Mouse (Mus musculus) CH12F3 (cell line): ENCODE results near the gene Kctd10.

Experiments used
- in situ Hi-C: fragments of 300-500 bp; cut with MboI; formaldehyde crosslinking; loops from 2 replicates; pipeline ENCODE4 v1.14.3; 2020; ENCODE audit warnings: low sequenced_read_pairs

Gene Kctd10

DNA sequence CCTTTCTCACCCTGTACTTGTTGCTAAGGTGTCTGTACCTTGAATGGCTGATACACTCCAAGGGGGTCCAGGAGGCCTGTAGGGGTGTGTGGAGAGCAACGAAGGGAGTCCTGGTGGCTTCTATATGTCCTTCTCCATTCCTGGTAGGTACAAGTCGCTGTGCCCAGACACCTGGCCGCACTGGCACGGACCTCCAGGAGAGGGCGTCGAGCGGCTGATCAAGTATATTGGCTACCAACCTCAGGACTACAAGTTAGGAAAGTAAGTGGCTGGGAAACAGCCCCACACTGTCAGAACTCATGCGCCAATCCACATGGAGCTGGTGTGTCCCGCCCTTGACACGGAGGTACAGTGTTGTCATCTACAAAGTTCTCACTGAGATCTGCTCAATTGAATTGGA is 28.8 kb downstream of the Kctd10 start:
- in situ Hi-C loops, result no loop called here

DNA sequence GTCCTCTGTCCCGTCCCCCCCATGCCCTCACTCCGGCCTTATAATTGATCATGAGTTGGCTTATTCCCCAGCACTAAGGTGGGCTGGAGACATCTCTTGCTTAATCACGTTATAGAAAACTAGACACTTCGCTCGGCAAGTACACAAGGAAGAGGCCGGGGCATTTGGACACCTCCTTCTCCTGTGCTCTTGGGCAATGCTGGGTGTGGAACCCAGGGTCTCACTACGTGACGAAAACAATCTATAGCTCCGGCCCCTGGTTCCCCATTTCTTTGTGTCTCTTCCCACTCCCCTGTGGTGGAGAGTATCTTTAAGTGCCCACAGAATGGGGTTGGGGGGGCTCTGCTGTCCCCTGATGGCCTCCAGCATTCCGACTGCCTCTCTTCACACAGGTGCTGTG is 33.3 kb downstream of the Kctd10 start:
- in situ Hi-C loops, result no loop called here

DNA sequence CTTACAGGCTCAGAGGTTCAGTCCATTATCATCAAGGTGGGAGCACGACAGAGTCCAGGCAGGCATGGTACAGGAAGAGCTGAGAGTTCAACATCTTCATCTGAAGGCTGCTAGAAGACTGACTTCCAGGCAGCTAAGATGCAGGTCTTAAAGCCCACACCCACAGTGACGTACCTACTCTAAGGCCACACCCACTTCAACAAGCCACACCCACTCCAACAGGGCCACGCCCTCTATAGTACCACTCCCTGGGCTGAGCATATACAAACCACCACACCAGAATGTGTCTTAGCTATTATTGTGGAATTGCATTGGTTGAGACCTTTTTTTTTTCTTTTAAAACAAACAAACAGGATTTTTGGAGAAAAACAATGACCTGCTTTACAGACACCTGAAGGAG is 34.8 kb downstream of the Kctd10 start:
- in situ Hi-C loops, result no loop called here

DNA sequence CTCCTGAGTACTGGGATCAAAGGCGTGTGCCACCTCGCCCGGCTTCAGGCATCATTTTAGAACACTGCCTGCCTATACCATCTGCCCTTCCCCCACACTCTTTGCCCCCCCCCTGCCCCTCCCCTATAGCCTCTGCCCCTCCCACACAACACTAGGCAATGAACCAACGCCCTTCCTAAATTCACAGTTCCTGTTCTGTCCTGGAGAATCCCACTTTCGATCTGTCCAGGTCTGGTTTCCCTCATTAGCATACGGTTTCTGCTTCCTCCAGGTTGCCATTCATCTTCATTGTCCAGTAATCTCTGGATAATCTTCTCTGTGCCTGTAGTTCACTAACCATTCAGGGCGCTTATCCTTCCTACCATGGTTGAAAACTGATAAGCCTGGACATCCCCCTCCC is 36.7 kb downstream of the Kctd10 start:
- in situ Hi-C loops, result no loop called here

DNA sequence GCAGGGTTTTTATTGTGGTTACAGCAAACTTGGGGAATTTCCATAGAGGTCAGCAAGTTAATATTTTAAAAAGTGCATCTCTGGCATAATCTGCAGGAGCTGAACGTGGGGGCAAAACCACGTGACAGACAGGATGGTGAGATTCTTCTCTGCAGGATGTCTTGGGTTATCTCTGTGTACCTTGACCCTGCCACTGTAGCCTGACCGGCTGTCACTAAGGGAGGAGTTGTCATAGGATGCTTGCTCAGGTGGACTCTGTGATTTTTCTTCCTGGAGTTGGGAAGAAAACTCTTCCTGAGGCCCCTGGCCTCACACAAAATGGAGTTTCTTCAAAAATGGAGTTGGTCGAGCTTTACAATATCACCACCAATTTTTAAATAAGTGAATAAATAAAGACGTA is 37.3 kb downstream of the Kctd10 start:
- in situ Hi-C loops, result no loop called here

DNA sequence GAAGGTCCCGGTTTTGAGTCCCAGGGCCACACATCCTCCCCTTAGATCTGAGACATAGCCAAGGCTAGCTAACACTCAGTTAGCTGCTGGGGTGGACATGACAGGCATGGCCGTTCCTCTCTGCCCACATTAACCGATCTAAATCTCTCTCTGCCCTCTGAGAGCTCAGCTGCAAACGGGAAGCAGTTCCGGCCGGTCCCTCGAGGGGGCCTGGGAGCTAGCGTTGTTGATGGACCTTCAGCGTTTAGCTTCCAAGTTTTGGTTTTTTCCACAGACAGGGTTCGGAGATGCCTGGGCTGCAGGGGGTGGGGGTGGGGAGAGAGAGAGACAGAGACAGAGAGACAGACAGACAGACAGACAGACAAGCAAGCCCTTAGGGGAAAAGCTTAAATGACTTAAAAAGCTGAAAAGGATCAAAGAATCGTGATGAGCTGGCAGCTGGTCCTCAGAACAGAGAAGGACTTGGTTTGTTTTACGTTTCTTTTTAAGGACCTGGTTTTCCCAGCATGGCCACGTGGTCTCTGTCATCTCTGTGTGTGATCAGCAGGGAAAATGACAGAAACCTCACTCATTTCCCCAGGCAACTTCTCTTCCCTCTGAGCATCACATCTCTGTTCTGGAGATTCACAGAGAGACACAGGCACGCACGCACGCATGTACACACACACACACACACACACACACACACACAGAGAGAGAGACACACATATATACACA is 56.4 kb downstream of the Kctd10 start:
- in situ Hi-C loops, result no loop called here

DNA sequence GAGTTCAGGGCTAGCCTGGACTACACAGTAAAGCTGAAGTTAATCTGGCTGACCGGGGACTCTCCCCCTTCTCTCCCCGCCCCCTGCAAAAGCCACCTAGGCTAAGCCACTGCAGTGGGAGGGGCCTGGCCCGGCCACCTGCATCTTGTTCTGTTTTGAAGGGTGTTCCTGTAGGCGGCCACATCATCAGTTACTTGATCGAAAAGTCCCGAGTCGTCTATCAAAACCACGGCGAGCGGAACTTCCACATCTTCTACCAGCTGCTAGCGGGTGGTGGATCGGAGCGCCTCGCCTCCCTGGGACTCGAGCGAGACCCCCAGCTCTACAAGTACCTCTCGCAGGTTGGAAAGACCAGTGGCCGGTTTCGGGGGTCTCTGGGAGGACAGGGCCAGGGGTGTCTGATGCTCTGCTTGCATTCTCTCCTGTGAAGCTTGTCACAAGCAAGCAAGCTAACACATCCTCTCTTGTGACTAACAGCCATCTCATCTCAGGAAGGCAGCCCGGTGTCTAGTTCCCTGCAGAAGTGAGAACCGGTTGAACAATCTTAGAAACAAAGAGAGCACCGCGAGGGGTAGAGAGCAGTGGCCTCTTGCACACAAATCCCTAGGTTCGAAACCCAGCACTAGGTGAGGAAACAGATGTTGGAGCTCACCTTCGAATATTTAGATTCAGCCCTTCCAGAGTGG is 57.1 kb downstream of the Kctd10 start:
- in situ Hi-C loops, result no loop called here
